Mouse (Mus musculus) left cerebral cortex, postnatal 4 days (tissue): ENCODE data around the gene Ninj1. TPM values are rescaled to one million over a fixed set of nuclear protein-coding genes. Genes with fewer than 3 reads are reported as not detected.

Source experiments
- DNase-seq: peaks from one replicate; pipeline ENCODE4 v3.0.0-alpha.2; 2022
- intact Hi-C: fragments of 180-260 bp; cut with DNase I; formaldehyde crosslinking; loops from one replicate; pipeline ENCODE4 v1.15.1; 2025
- total RNA-seq, 2 experiments: library from RNA; stranded (reverse); gene quantifications; 2 replicates each; pipeline ENCODE4 v1.2.3; 2021

Ninj1 gene
- total RNA-seq, 2 experiments from 2014 or later: 17.2 to 17.4 TPM

DNA sequence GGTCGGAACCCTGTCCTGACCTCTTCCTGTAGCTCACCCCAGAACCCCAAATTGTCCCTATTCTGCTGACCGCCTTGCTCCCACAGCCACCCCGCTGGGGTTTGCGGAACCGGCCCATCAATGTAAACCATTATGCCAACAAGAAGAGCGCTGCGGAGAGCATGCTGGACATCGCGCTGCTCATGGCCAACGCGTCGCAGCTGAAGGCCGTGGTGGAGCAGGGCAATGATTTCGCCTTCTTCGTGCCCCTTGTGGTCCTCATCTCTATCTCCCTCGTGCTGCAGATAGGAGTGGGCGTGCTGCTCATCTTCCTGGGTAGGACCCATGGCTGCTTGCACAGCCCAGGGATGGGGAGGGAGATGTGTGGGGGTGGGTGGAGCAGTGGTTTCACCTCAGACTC is 6.4 kb downstream of the Ninj1 start:
- no peak for DNase-seq

DNA sequence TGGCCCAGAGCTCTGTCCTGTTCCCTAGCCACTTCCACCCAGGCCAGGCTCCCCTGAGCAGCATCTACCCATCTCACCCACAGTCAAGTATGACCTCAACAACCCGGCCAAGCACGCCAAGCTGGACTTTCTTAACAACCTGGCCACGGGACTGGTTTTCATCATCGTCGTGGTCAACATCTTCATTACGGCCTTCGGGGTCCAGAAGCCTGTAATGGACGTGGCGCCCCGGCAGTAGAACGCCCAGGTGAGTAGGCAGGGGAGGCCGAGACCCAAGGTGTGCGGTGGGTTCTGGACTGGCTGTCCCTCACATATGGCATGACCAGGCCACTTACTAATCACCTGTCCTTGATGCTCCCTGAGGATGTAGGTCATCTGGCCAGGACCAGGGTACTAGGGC is 7.5 kb downstream of the Ninj1 start:
- DNase-seq: no peak
- intact Hi-C loops: no loop called here

More for the DNA sequence above, 6.4 kb downstream of the Ninj1 start:
- intact Hi-C loops: no loop called here

DNA sequence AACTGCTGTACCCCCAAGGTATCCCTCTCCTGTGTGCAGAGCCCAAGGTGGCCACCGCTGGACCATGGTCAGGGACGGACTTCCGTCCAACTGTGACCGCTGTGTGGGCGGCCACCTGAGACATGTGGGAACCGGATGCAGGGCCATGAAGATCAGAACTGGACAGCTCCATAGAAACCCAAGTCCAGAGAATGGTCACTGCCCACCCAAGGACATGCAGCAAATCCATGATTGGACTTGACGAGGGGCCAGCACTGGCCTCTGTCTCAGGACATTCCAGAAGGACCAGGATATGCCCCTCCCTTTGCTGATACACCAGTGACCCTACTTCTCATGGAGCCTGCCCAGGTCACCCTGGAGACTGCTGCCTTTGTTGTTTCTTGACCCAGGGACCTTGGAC is 8.4 kb downstream of the Ninj1 start:
- no peak for DNase-seq
- intact Hi-C loops: no loop called here

DNA sequence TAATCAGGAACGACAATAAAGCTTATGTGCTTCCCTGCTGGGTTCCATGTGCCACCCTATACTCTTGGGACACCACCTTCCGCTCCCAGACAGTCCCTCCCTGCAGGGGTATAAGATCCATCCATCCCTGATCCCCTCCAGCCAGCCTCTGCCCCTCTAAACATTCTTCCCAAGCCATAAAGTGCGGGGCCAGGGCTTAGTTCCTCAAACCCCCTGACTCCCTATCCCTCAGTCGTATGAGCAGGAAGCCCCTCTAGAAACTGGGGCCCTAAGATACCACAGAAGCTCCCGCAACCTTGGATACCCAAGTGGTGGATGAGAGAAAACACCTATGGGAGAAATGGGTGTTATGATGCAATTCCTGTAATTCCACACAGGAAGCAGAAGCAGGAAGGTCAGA is 8.9 kb downstream of the Ninj1 start:
- no peak for DNase-seq
- intact Hi-C loops: no loop called here

DNA sequence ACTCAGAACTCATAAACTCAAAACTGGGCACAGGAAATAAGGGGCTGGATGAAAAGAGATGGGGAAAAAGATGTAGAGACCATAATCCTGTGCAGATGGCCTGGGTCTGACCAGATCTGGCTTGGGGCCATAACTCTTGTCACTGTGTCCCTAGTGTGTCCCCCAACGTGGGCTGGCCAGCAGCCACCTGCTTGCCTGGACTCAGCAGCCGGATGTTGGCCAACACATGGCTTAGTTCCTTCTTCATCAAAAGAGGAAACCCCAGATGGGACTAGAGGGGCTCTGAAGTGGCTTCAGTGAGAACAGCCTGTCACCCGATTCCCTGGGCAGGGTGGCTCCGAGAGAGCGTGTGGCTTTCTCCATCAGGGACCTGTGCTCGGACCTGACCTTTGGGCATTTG is 9.5 kb downstream of the Ninj1 start:
- DNase-seq: peak; percentile 86
- intact Hi-C loops: no loop called here

DNA sequence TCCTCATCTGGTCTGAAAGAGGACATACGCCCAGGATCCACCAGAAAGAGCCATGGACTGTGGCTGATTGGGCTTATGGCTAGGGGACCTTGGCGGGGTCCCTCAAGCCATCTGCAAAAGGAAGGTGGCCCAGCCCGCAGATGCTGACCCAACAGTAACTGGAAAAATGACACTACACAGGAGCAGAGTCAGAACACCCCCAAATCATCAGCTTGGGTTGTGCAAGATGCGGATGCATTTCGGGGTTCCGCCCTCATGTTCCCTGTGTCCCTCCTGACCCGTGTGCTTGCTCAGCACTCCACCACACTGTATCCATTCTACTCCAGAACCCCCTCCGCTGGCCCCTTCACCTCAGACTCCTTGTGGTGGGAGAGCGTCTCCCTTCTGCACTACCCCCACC is 11.4 kb downstream of the Ninj1 start:
- no peak for DNase-seq
- intact Hi-C loops: no loop called here

DNA sequence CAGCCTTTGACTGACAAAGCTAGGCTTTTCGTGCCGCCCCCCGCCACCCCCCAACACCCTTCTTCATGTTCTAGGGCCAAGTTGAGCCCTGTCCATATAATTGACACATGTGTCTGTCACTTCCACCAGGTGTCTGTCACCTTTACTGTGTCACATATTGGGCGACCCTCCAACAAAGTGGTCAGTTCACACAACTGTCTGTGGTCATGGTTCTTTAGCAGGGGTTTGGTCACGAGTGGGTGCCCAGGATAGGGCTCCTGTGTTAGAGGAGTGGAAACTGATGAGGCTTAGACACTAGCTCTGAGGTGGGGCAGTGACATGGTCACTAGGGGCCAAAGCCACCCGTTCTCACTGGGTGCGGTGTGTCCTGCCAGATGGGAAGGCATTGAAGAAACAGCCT is 12.6 kb downstream of the Ninj1 start:
- intact Hi-C loops: no loop called here

DNA sequence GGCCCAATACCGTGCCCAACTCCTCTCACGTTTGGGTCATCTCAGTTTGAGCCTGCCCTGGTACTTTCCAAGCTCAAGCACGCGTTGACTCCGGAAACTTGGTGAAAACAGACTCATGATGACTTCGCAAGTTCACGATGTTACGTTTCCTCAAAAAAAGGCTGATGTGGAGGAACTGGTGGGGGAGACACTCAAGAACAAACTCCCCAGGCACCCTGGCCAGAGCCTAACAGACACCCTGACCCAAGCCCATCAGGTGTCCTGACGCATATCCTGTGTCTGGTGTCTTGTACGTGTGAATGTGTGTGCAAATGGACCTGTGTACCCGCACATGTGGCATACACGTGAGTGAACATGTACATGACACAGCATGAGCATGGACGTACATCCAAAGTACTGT is 13.4 kb downstream of the Ninj1 start:
- intact Hi-C loops: no loop called here
- no peak for DNase-seq

More for the DNA sequence above, 12.6 kb downstream of the Ninj1 start:
- DNase-seq: no peak

DNA sequence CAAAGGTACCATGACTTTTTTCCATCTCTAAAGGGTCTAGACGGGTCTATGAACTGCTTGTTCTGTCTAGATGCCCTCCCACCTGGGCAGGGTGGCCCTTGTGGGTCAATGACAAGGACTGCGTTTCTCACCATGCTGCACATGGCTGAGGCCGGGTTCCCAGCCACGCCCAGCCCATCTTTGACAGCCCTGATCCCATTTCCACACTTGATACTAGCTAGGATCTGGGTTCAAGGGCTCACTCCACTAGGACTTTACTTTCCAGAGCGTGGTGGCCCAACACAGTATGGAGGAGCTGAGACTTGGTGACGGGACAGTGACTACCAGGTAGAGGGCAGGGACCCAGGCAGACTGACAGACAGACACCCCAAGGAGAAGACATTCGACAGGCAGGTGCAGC is 15.3 kb downstream of the Ninj1 start:
- DNase-seq: no peak
- intact Hi-C loops: no loop called here

DNA sequence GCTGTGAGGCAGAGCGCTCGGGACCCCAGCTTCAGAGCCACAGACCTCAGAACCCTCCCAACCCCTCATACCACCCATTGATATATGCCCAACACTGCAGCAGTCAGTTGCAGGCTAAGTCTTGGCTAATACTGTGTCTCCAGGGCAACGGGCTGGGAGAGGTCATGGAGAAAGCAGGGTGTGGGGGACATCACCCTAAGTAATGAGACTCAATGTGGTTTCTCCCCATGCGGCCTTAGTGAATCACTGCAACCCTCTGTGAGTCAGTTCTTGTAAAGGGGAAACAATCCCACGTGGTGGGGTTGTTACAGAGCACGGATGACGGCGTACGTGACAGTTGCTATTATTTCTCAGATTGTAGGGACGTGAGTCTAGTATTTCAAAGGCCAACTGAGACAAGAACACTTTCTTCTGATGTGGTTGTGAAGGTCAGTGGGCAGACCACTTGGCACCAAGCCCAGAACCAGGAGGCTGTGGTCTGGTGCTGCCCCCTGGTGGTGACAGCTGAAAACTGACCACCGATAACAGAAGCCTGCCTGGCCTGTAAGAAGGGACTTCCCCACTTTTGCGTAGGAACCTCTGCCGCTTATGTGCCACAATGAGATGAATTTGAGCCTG is 18.2 kb downstream of the Ninj1 start:
- intact Hi-C loops: no loop called here
- peak; percentile 87 for DNase-seq

DNA sequence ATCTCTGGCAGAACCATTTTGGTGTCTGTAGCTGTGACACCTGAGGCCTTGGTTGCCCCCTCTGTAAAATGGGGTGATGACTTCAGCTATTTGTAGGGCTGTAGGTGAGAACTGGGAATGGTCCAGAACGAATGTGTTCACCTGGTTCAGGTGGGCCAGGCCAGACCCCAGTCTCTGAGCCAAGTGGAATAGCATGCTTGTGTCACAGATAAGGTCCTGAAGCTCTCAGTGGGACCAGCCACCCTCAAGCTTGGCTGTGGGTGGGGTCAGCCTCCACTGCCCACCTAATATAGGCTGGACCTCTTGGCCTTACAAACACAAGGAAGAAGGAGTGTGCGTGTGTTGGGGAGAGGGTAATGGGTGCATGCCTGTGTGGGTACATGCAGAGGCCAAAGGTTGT is 19.1 kb downstream of the Ninj1 start:
- DNase-seq: no peak
- intact Hi-C loops: no loop called here

DNA sequence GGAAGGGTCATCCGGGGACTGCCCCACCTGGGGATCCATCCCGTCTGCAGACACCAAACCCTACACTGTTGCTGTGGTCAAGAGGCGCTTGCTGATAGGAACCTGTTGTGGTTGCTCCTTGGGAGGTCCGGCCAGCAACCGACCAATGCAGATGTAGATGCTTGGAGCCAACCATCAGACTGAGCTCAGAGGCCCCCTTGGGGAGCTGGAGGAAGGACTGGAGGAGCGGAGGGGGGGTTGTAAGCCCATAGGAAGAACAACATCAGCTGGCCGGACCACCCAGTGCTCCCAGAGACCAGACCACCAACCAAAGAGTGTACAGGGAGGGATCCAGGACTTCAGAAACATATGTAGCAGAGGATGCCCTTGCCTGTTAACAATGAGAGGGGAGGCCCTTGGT is 22.0 kb downstream of the Ninj1 start:
- DNase-seq: no peak
- intact Hi-C loops: no loop called here

DNA sequence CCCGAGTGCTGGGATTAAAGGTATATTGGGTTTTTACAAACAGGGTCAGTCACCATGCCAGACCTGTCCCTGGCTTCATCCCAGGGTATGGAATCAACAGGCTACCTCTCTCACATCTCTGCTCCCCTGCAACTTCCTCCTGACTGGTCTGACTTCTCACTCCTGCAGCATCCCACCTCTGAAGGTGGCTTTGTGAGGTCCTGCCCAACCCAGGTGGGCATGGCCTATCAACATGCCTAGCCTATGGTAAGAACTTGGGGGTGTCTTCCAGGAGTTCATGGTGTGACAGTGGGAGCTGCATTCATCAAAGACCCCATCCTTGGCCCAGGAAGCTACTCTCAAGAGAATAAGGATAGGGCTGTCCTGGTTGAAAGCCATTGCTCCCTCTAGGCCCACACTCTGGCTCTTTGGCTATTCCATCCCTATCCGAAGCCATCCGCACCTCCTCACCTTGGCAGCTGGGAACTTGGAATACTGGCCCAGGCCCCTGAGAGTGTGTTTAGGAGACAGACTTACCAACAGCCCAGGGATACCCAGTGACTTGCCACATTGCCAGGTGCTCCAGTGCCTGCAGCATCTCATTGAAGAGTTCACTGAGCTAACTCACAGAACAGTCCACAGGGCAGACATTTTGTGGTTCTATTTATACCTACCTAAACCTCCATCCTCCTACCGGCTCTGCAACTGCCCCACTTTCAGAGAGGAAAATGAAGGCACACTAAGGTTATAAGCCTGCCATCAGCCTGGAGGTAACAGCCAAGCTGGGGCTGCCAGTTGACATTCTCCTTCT is 25.6 kb downstream of the Ninj1 start:
- intact Hi-C loops: no loop called here

DNA sequence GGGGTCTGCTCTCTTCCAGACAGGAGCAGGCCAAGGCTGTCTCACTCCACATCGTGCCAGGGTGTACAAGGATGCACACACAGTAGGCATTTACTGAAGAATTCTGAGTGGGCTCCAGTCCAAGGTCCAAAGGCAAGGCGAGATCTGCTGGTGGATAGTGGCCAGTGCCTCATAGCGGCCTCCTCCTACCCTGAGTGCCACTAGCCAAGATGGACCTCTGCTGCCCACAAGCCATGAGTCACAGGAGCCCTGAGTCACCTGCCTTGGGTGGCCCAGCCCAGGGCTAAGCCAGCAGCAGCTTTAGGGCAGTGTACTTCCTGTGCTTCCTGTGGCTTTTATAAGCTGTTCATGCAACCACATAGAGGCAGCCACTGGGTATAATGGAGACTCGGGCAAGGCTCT is 26.2 kb downstream of the Ninj1 start:
- no peak for DNase-seq
- intact Hi-C loops: no loop called here

More for the DNA sequence above, 25.6 kb downstream of the Ninj1 start:
- DNase-seq: no peak

DNA sequence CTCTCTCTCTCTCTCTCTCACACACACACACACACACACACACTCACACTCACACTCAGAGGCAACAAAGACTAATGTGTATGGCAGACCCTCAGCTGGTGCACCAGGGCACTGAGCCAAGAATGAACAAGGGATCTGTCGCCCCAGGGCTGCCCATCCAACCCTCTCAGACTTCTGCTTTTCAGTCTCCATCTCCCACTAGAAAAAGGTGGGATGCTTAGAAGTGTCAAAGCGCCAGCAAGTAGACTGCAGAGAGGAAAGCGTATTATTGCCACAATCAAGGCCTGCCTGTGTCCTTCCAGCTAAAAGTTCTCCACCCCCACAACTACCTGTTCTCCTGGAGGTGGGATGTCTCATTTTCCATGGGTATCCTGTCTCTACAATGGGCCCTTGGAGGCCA is 27.2 kb downstream of the Ninj1 start:
- intact Hi-C loops: no loop called here
- DNase-seq: peak; percentile 53

DNA sequence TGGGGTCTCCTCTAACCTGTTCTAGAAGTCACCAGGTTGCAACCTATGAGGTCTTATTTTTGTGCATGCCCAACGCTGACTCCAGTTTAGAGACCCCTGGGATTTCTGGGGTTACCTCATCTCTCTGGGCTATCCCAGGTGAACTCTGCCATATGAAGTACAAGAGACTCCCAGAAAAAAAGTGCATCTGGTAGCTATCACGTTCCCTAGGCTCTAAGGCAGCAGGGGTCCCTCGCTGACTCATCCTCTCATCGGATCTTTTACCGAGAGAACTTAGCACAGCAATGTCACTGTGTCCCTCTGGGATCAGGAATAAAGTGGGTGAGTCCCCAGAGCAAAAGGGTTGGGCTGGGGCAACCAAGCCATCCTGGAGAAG is 27.8 kb downstream of the Ninj1 start:
- intact Hi-C loops: no loop called here
- no peak for DNase-seq

DNA sequence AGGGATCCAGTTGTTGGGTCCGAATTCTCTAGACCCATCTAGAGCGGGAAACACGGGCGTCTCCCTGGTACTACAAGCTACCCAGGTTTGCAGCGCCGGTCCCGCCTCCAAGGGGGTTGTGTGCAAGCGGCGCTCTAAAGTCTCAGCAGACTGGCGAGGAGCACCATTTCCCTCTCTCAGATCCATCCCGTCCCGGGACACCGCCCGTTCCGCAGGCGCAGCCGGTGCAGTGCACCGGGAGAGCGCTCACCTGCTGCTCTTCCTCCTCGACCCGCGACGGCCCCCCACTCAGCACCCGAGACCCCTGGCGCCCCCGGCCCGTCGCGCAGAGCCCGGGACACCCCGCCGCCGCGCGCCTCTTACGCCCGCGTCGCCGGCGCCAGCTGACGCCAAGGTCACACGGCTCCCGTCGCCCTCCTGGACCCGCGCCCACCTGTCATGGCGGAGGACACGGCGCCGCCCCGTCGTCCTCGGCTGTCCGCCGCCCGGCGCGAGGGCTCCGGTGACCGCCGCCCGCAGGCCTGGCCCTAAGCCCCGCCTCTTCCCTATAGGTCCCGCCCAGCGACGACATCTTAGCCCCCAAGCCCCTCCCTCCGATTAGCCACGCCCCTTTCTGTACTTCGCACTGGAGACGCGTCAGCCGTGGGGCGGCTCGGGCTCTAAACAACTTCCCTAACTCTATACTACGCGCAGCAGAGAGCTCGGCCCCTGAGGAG is 28.4 kb downstream of the Ninj1 start, which contains the start of gene Card19:
Gene Card19, minus strand, starts transcription at position 534 of the 716 bp plus-strand sequence.
- intact Hi-C loops: no loop called here
- peak; percentile 93 for DNase-seq

DNA sequence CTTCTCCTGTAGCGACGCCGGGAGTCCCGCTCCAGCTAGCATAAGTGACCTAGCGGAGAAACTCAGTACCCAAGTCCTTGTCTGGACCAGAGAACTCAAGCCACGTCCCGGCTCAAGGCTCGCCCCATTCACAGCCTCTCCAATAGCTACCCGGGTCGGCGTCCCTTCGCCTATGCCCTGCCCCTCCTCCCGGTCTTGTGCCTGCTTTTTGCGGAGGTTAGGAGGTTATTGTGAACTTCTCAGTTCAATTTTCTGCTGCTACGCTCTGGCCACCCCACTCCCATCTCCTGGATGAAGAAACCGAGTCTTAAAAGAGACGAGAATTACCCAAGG is 28.9 kb downstream of the Ninj1 start:
- intact Hi-C loops: no loop called here
- no peak for DNase-seq

DNA sequence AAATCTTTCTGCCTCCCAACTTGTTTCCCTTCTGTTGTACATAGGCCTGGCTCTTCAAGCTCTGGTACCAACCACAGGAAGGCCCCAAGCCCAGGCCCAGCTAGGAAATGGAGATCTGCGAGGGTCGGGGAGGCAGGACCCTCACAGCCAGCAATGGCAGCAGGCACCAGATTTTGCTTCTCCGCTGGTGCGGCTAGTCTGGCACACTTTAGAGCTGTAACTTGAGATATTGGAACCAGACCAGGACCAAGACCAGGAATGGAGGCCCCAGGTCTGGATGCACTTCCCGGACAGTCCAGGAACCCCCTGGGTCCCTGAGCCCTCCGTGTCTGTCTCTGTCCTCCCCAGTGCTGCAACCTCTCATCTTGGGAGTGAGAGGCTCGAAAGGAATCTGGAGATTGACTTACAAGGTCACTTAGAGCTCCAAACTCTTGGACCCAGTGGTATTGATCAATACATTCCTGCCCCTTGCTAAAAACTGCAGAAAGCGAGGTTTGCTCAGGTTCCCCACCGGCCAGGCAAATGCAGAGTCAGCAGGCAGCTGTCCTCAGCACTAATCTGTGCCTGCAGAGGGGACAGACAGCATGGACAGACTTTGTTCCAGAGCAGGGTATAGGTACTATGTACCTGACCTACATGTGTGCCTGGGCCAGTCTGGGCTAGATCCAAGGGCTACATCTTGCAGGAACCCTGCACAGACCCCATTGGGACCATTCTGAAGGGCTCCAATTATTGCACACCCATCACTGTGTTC is 29.7 kb downstream of the Ninj1 start:
- DNase-seq: no peak
- intact Hi-C loops: no loop called here

DNA sequence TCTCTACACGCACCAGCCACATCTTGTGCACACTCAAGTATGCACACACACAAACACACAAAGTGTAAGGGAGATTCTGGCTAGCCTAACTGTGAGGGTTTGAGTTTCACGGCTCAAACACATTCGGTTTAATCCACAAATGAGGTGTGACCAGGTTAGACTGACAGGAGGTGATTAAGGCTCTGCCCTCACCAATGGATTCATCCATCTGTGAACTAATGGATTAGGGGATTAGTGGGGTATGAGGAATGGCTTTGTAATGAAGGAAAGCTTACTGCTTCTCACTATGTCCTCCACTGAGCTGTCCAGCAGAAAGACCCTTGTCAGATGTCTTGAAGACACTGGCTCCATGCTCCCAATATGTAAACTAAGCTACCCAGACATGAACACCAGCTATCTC is 31.4 kb downstream of the Ninj1 start:
- no peak for DNase-seq
- intact Hi-C loops: no loop called here

DNA sequence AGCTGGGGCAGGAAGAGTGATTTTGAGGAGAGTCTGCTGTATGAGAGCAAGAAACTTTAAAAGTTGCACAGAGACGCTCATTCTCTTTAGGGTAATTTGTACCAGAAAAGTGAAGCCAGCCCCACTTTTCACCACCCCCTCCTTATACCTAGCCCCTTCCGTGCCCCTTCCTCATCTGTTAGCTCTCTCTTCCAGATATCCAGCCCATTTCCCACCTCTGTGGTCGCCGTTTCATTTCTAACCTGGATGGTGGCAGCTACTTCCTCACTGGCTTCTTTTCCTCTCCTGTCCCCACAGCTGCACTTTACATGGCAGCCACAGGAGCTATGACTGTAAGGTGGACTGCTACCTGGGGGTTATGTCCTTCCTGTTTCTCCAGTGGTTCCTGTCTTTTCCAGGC is 32.1 kb downstream of the Ninj1 start:
- intact Hi-C loops: no loop called here
- DNase-seq: no peak
